Mouse (Mus musculus): ENCODE measurements around the gene Icam4. TPM values are rescaled to one million over a fixed set of nuclear protein-coding genes. Genes with fewer than 3 reads are reported as not detected.
"Not testable (repeated sequence)": the region's sequence is repeated elsewhere in the genome, so short reads cannot be mapped to it uniquely, and the experiment has no call there.

The Icam4 gene
- polyA plus RNA-seq, 1 experiment from 2014 or later: not detected

GRCm38 (mm10) chr9:21034481-21035085, 5.4 kb downstream of the Icam4 start:
- 14% methylated on average over 17 of the region's 17 CpGs for WGBS (ENCODE audit: missing documents)
- H3K36me3 ChIP-seq (ENCODE audit: inconsistent target): no peaks in the 10 kb centered on the region
- H3K4me3 ChIP-seq (ENCODE audit: inconsistent target): no peak overlapping the region
- no peaks in the 10 kb centered on the region for H3K79me2 ChIP-seq (ENCODE audit: inconsistent target)
- no peak overlapping the region for H3K27ac ChIP-seq

DNA sequence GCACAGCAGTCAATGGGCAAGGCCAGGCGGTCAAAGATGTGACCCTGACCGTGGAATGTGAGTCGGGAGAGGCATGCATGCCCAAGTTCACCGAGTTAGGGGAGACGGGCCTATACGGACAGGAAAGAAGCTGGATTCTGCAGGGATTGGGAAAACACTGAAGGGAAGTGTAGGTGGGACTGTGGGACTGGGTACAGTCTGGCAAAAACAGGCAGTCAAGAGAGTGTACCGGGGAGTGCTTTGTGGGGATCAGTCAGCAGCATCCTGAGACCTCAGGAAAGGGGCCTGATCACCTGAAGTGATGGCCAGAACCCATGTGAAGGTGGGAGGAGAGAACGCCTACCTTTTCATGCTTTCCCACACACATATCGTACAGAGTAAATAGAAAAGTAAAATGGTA, 6.4 kb downstream of the Icam4 start:
- H3K4me3 ChIP-seq (ENCODE audit: inconsistent target): no peak overlapping the region
- H3K27ac ChIP-seq: no peak overlapping the region
- H3K79me2 ChIP-seq (ENCODE audit: inconsistent target): no peaks in the 10 kb centered on the region
- 46% methylated on average over 7 of the region's 9 CpGs for WGBS (ENCODE audit: missing documents)
- H3K36me3 ChIP-seq (ENCODE audit: inconsistent target): no peaks in the 10 kb centered on the region

- H3K79me2 ChIP-seq (ENCODE audit: inconsistent target): no peaks in the 10 kb centered on the region
- WGBS (ENCODE audit: missing documents): 13% methylated on average over 19 of the region's 20 CpGs
- H3K4me3 ChIP-seq (ENCODE audit: inconsistent target): no peak overlapping the region
- H3K36me3 ChIP-seq (ENCODE audit: inconsistent target): no peaks in the 10 kb centered on the region
- H3K27ac ChIP-seq: no peak overlapping the region
These were observed 7.0 kb downstream of the Icam4 start for GRCm38 (mm10) chr9:21036161-21036560.

GRCm38 (mm10) chr9:21036666-21037065, 7.5 kb downstream of the Icam4 start:
- WGBS (ENCODE audit: missing documents): 9% methylated on average over 15 of the region's 22 CpGs
- no peaks in the 10 kb centered on the region for H3K36me3 ChIP-seq (ENCODE audit: inconsistent target)
- H3K27ac ChIP-seq: no peak overlapping the region
- H3K79me2 ChIP-seq (ENCODE audit: inconsistent target): no peaks in the 10 kb centered on the region
- no peak overlapping the region for H3K4me3 ChIP-seq (ENCODE audit: inconsistent target)

DNA sequence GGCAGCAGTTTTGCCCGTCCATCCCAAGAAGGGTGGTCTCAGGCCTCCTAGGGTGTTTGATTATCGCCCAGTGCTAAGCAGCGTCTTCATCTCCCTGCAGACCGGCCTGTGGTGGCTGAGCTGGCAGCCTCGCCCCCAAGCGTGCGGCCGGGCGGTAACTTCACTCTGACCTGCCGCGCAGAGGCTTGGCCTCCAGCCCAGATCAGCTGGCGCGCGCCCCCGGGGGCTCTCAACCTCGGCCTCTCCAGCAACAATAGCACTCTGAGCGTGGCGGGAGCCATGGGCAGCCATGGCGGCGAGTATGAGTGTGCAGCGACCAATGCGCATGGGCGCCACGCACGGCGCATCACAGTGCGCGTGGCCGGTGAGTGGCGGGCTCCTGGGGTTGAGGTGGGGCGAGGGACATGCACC, 8.3 kb downstream of the Icam4 start:
- Histone ChIP-seq H3K79me2 (ENCODE audit: inconsistent target) (no peaks in the 10 kb centered on the region), H3K4me3 (ENCODE audit: inconsistent target) (no peak overlapping the region), H3K27ac (no peak overlapping the region), H3K36me3 (ENCODE audit: inconsistent target) (no peaks in the 10 kb centered on the region)
- WGBS (ENCODE audit: missing documents): 17% methylated on average over 26 of the region's 31 CpGs

- Histone ChIP-seq H3K27ac (no peak overlapping the region), H3K4me3 (ENCODE audit: inconsistent target) (no peak overlapping the region), H3K79me2 (ENCODE audit: inconsistent target) (no peaks in the 10 kb centered on the region), H3K36me3 (ENCODE audit: inconsistent target) (no peaks in the 10 kb centered on the region)
- 86% methylated on average over 3 of the region's 3 CpGs for WGBS (ENCODE audit: missing documents)
These were observed 10.6 kb downstream of the Icam4 start for GRCm38 (mm10) chr9:21039779-21040178.

GRCm38 (mm10) chr9:21041308-21041707, 12.1 kb downstream of the Icam4 start:
- Histone ChIP-seq H3K27ac (no peak overlapping the region), H3K4me3 (ENCODE audit: inconsistent target) (no peak overlapping the region), H3K79me2 (ENCODE audit: inconsistent target) (no peaks in the 10 kb centered on the region), H3K36me3 (ENCODE audit: inconsistent target) (no peaks in the 10 kb centered on the region)
- 75% methylated on average over 4 of the region's 4 CpGs for WGBS (ENCODE audit: missing documents)

DNA sequence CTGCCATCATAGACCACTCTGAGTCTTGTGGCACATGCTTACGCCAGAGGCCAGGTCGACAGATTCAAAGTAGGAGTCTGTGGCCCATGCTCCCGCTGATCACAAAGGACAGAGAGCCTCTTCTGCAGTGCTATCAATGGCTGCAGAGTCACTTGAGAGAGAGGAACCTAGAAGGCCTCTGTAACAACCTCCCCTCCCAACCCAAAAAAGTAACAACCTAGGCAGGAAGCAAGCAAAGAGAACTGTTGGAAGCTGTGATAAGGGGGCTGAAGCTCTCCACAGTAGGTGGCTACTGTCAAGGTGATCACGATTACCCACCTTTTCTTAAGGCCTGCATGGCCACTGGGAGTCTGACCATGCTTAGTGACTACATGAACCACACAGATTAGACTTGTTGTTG, 14.4 kb downstream of the Icam4 start:
- Histone ChIP-seq H3K36me3 (ENCODE audit: inconsistent target) (no peaks in the 10 kb centered on the region), H3K79me2 (ENCODE audit: inconsistent target) (no peaks in the 10 kb centered on the region), H3K27ac (no peak overlapping the region), H3K4me3 (ENCODE audit: inconsistent target) (no peak overlapping the region)
- WGBS (ENCODE audit: missing documents): 86% methylated on average over 4 of the region's 4 CpGs

DNA sequence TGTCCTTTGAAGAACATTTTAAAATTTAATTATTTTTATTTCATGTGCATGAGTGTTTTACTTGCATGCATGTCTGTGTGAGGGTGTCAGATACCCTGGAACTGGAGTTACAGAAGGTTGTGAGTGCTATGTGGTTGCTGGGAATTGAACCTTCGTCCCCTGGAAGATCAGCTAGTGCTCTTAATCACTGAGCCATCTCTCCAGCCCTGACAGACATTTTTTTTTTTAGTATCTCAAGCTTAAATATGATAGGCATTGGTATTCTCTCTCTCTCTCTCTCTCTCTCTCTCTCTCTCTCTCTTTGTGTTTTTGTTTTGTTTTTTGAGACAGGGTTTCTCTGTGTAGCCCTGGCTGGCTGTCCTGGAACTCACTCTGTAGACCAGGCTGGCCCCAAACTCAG, 15.6 kb downstream of the Icam4 start:
- not testable (repeated sequence) for H3K4me3 ChIP-seq (ENCODE audit: inconsistent target); H3K27ac ChIP-seq; H3K36me3 ChIP-seq (ENCODE audit: inconsistent target); H3K79me2 ChIP-seq (ENCODE audit: inconsistent target)
- 88% methylated on average over 1 of the region's 1 CpGs for WGBS (ENCODE audit: missing documents)

- H3K79me2 ChIP-seq (ENCODE audit: inconsistent target): no peaks in the 10 kb centered on the region
- 94% methylated on average over 3 of the region's 3 CpGs for WGBS (ENCODE audit: missing documents)
- no peaks in the 10 kb centered on the region for H3K36me3 ChIP-seq (ENCODE audit: inconsistent target)
- H3K4me3 ChIP-seq (ENCODE audit: inconsistent target): no peak overlapping the region
- H3K27ac ChIP-seq: no peak overlapping the region
These were observed 16.1 kb downstream of the Icam4 start for GRCm38 (mm10) chr9:21045235-21045634.

GRCm38 (mm10) chr9:21051578-21051977, 22.4 kb downstream of the Icam4 start:
- Histone ChIP-seq H3K79me2 (ENCODE audit: inconsistent target) (no peaks in the 10 kb centered on the region), H3K27ac (no peak overlapping the region), H3K4me3 (ENCODE audit: inconsistent target) (no peak overlapping the region), H3K36me3 (ENCODE audit: inconsistent target) (no peaks in the 10 kb centered on the region)
- 77% methylated on average over 10 of the region's 10 CpGs for WGBS (ENCODE audit: missing documents)

GRCm38 (mm10) chr9:21062928-21063327, 33.8 kb downstream of the Icam4 start:
- Histone ChIP-seq H3K4me3 (ENCODE audit: inconsistent target) (no peak overlapping the region), H3K36me3 (ENCODE audit: inconsistent target) (no peaks in the 10 kb centered on the region), H3K79me2 (ENCODE audit: inconsistent target) (no peaks in the 10 kb centered on the region), H3K27ac (no peak overlapping the region)
- 93% methylated on average over 2 of the region's 2 CpGs for WGBS (ENCODE audit: missing documents)

DNA sequence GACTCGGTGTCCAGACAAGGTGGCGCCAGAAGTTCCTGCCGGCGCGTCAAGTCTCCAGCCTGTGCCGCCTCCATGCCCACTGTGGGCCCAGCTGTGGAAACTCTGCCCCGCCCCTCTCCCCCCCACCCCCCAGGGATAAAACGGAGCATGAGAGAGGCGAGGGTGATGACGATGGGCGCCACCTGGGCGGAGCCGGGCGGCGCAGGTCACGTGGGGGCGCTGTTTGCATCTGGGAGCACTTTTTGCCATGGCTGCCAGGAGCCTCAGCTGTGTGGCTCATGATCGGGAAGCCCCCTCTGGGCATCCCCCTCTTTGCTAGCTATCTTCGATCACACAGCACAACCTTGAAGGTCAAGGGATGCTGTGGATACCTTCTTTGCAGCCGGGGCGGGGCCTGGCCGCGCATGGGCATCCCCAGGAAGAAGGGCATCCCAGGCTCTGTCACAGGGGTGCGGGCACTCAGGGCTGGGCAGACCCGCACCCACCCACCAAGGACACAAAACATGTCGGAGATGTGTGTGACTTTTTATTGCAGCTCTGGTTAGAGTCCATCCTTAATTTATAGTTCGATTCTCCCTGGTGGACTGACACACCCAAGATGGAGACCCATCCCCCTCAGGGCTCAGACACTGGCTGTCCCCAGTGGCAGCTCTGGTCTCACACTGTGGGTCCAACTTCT, 38.0 kb downstream of the Icam4 start, which contains the start of gene Zglp1:
Gene Zglp1 (minus strand): TSS at position 88 of the 679 bp plus-strand sequence.
- Histone ChIP-seq H3K79me2 (ENCODE audit: inconsistent target) (peaks cover 20% of the 10 kb centered on the region), H3K4me3 (ENCODE audit: inconsistent target) (no peak within 1 kb of the TSS), H3K36me3 (ENCODE audit: inconsistent target) (no peaks in the 10 kb centered on the region), H3K27ac (no peak within 1 kb of the TSS)
- 86% methylated on average over 14 of the region's 27 CpGs for WGBS (ENCODE audit: missing documents)

DNA sequence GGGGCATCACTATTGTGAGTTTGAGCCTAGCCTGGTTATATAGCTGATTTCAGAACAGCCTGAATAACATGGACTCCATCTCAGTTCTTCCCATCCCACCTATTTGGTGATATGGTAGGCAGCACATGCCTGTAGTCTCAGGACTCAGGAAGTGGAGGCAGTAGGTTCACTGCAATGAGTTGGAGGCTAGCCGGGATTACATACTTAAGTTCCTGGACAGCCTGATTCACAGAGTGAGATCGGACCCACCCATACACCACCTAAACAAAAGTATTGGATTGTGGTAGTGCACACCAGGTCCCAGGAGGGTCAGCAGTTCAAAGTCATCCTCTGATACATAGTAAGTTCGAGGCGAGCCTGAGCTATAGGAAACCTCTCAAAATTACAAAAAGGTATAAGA, 43.5 kb downstream of the Icam4 start:
- peaks cover 20% of the 10 kb centered on the region for H3K36me3 ChIP-seq (ENCODE audit: inconsistent target)
- peak overlapping the region; percentile 84 for H3K4me3 ChIP-seq (ENCODE audit: inconsistent target)
- 7% methylated on average over 4 of the region's 4 CpGs for WGBS (ENCODE audit: missing documents)
- H3K27ac ChIP-seq: peak overlapping the region; percentile 37; the same call in 1 of the 2 replicates
- peaks cover 30% of the 10 kb centered on the region for H3K79me2 ChIP-seq (ENCODE audit: inconsistent target)

GRCm38 (mm10) chr9:21073044-21073840, 44.1 kb downstream of the Icam4 start, which contains the start of the genes Gm49373 and Fdx1l:
TSS of gene Gm49373 (minus strand) at chr9:21073096.
TSS of gene Fdx1l (minus strand) at chr9:21073614.
- peak within 1 kb of the TSS; percentile 84 for H3K4me3 ChIP-seq (ENCODE audit: inconsistent target)
- H3K36me3 ChIP-seq (ENCODE audit: inconsistent target): peaks cover 26% of the 10 kb centered on the region
- WGBS (ENCODE audit: missing documents): under 1% methylated on average over 56 of the region's 58 CpGs
- H3K79me2 ChIP-seq (ENCODE audit: inconsistent target): peaks cover 30% of the 10 kb centered on the region
- peak within 1 kb of the TSS; percentile 45 for H3K27ac ChIP-seq
